Mouse (Mus musculus): Measurements from ENCODE around the gene Cgas.
"Not testable (repeated sequence)": the region's sequence is repeated elsewhere in the genome, so short reads cannot be mapped to it uniquely, and the experiment has no call there.

Cgas gene

GRCm38 (mm10) chr9:78442579-78443392 lies at the start of gene Cgas:
TSS of gene Cgas (minus strand) at chr9:78443237.
- peak in 1 of 2 experiments; percentile 21 for DNase-seq (ENCODE audit: low spot score in 2 of 2)

- no peak for DNase-seq (ENCODE audit: low spot score in 2 of 2)
Measured at GRCm38 (mm10) chr9:78492254-78492653, 49.2 kb upstream of the Cgas start.

- no peak for DNase-seq (ENCODE audit: low spot score in 2 of 2)
Measured at GRCm38 (mm10) chr9:78491169-78491568, 48.1 kb upstream of the Cgas start.

- peak in 1 of 2 experiments; percentile 20 for DNase-seq (ENCODE audit: low spot score in 2 of 2)
Measured at GRCm38 (mm10) chr9:78488890-78489420, 45.9 kb upstream of the Cgas start, which contains the start of gene Eef1a1. TSS of gene Eef1a1 (minus strand) at chr9:78489151.

- not testable (repeated sequence) for DNase-seq (ENCODE audit: low spot score in 2 of 2)
Measured at GRCm38 (mm10) chr9:78488021-78488420, 45.0 kb upstream of the Cgas start.

- DNase-seq (ENCODE audit: low spot score in 2 of 2): no peak
Measured at GRCm38 (mm10) chr9:78484660-78485059, 41.6 kb upstream of the Cgas start.

GRCm38 (mm10) chr9:78482386-78482785 lies 39.3 kb upstream of the Cgas start:
- peak in 1 of 2 experiments; percentile 14 for DNase-seq (ENCODE audit: low spot score in 2 of 2)

GRCm38 (mm10) chr9:78481423-78482331 lies 38.6 kb upstream of the Cgas start:
- peak; percentile 93 to 95 for DNase-seq (ENCODE audit: low spot score in 2 of 2)

GRCm38 (mm10) chr9:78480706-78481358 lies 37.8 kb upstream of the Cgas start:
- peak; percentile 71 to 75 for DNase-seq (ENCODE audit: low spot score in 2 of 2)

GRCm38 (mm10) chr9:78480227-78480626 lies 37.2 kb upstream of the Cgas start:
- DNase-seq (ENCODE audit: low spot score in 2 of 2): not testable (repeated sequence)

GRCm38 (mm10) chr9:78479308-78479707 lies 36.3 kb upstream of the Cgas start:
- not testable (repeated sequence) for DNase-seq (ENCODE audit: low spot score in 2 of 2)

GRCm38 (mm10) chr9:78478009-78478605 lies 35.1 kb upstream of the Cgas start:
- DNase-seq (ENCODE audit: low spot score in 2 of 2): not testable (repeated sequence)

- DNase-seq (ENCODE audit: low spot score in 2 of 2): no peak
Measured at GRCm38 (mm10) chr9:78477021-78477551, 34.0 kb upstream of the Cgas start.

GRCm38 (mm10) chr9:78476531-78477020 lies 33.5 kb upstream of the Cgas start:
- no peak for DNase-seq (ENCODE audit: low spot score in 2 of 2)

GRCm38 (mm10) chr9:78475873-78476272 lies 32.8 kb upstream of the Cgas start:
- no peak for DNase-seq (ENCODE audit: low spot score in 2 of 2)

- no peak for DNase-seq (ENCODE audit: low spot score in 2 of 2)
Measured at GRCm38 (mm10) chr9:78475383-78475780, 32.3 kb upstream of the Cgas start.

GRCm38 (mm10) chr9:78474771-78475382 lies 31.8 kb upstream of the Cgas start:
- no peak for DNase-seq (ENCODE audit: low spot score in 2 of 2)

- no peak for DNase-seq (ENCODE audit: low spot score in 2 of 2)
Measured at GRCm38 (mm10) chr9:78474270-78474669, 31.2 kb upstream of the Cgas start.

- DNase-seq (ENCODE audit: low spot score in 2 of 2): no peak
Measured at GRCm38 (mm10) chr9:78473588-78473987, 30.6 kb upstream of the Cgas start.

- no peak for DNase-seq (ENCODE audit: low spot score in 2 of 2)
Measured at GRCm38 (mm10) chr9:78465725-78466124, 22.7 kb upstream of the Cgas start.
